Mouse (Mus musculus): ENCODE results near the gene Urb1.

- TF ChIP-seq GATA1 (IDR thresholded peaks at IDR 0.05; ENCODE audit: borderline replicate concordance, low read length) (no peak), FLI1 (IDR thresholded peaks at IDR 0.05; ENCODE audit: low read length) (no peak)
Observed at GRCm38 (mm10) chr16:90849262-90849661, 39.0 kb upstream of the Urb1 start.

All from megakaryocyte, embryonic 14.5 days (primary cell).